Mouse (Mus musculus) B cell, adult (primary cell): ENCODE data around the gene Mx1. TPM values are rescaled to one million over a fixed set of nuclear protein-coding genes. Genes with fewer than 3 reads are reported as not detected.

Experiments
- total RNA-seq: library from RNA; stranded (reverse); gene quantifications from 4 replicates; pipeline ENCODE4 v1.2.4, GENCODE M21; 2023; ENCODE audit not compliant: inconsistent age

Gene Mx1
- total RNA-seq, result 23.4 to 52.1 TPM (median 42.6 TPM) in 4 replicates

GRCm38 (mm10) chr16:97462481-97463181, at the start of gene Mx1:
Mx1 (minus strand) TSS chr16:97462907.

Other genes starting within 250 kb of the Mx1 start
- 0.69 TPM in 1 of 4 replicates, not detected in the others for gene Bace2, start 106.2 kb downstream of the Mx1 start, total RNA-seq
- not detected in 4 replicates for gene Fam3b, start 51.9 kb upstream of the Mx1 start, total RNA-seq
- not detected in 4 replicates for gene Tmprss2, start 148.3 kb upstream of the Mx1 start, total RNA-seq